Mouse (Mus musculus) bone marrow macrophage, adult 2 months (primary cell): ENCODE data around the gene Tmprss4.

Experiments
- CTCF ChIP-seq: IDR thresholded peaks from 2 replicates; pipeline ENCODE4 v1.5.1; 2012; ENCODE audit warnings: low read depth, mild to moderate bottlenecking, low read length, moderate library complexity
- POLR2A ChIP-seq: IDR thresholded peaks from 2 replicates; pipeline ENCODE4 v1.6.1; 2012; ENCODE audit warnings: mild to moderate bottlenecking, low read depth, low read length, borderline replicate concordance

GRCm38 (mm10) chr9:45201319-45201947, 2.5 kb downstream of the Tmprss4 start:
- no peak for TF ChIP-seq CTCF
- TF ChIP-seq POLR2A = no peak
